Mouse (Mus musculus): Measurements from ENCODE around the gene Zscan2.

- no peak for TF ChIP-seq CTCF (IDR thresholded peaks at IDR 0.05; ENCODE audit: low read depth, low read length)
- no peak for TF ChIP-seq POLR2A (IDR thresholded peaks at IDR 0.05; ENCODE audit: extremely low read depth, insufficient read depth, low read length)
Measured at GRCm38 (mm10) chr7:80843176-80843575, 17.5 kb upstream of the Zscan2 start.
